Mouse (Mus musculus): ENCODE measurements at regions not wholly inside any gene's neighbourhood (a gene's known extent, or its start where the extent isn't known, plus 50 kb on each side); places are given as distances from the start of the nearest gene placed in this dataset.
A peak's percentile ranks its signal among the peaks of the same experiment; 100 is the strongest.

GRCm38 (mm10) chrY:43772246-43772645, 492.0 kb downstream of the Gm21739 start:
- peak; percentile 1 for DNase-seq (ENCODE audit: low spot score)
